Mouse (Mus musculus): ENCODE results near the gene Mrpl1.

Gene Mrpl1

GRCm38 (mm10) chr5:96308086-96308485, 98.8 kb downstream of the Mrpl1 start:
- in situ Hi-C loops (cut with MboI, MseI), result no loop called here

- in situ Hi-C loops (cut with MboI, MseI), result no loop called here
Measured at GRCm38 (mm10) chr5:96308645-96309044, 99.4 kb downstream of the Mrpl1 start.

GRCm38 (mm10) chr5:96309566-96309965, 100.3 kb downstream of the Mrpl1 start:
- in situ Hi-C loops (cut with MboI, MseI), result no loop called here

GRCm38 (mm10) chr5:96311677-96312076, 102.4 kb downstream of the Mrpl1 start:
- in situ Hi-C loops (cut with MboI, MseI), result no loop called here

All from T-helper 1 cell (primary cell).